Mouse (Mus musculus): ENCODE measurements around the gene Gpr4.

DNA sequence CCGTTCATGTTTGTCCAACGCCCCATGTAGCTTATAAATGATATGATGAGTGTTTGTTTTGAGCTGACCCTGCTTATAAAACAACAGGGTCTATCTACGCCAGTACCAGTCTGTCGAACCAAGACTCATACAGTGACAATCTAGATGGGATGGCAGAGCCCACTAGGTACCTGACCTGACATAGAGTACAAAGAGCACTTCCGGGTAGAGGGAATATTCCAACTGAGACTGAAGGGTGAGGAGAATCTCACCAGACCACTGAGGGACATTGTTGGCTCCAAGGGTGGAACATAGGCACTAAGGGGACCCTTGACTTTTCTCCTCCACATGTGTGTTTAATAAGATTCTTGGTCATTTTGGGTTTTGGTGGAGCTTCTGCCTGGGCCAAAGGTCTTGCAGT lies 17.1 kb downstream of the Gpr4 start:
- TF ChIP-seq CTCF (IDR thresholded peaks at IDR 0.05 in 2 of 3, conservative IDR thresholded peaks at IDR 0.05 in 1 of 3; ENCODE audit: control insufficient read depth in 1 of 3, insufficient read depth in 1 of 3, low read depth in 2 of 3, low read length in 3 of 3, poor library complexity in 1 of 3, severe bottlenecking in 1 of 3) (no peak), NELFE (IDR thresholded peaks at IDR 0.05; ENCODE audit: low read depth, low read length) (no peak), MAFK (IDR thresholded peaks at IDR 0.05; ENCODE audit: borderline replicate concordance, low read depth, low read length) (no peak)
